Mouse (Mus musculus) CH12.LX (cell line): ENCODE measurements around the gene Vtn. TPM values are rescaled to one million over a fixed set of nuclear protein-coding genes. Genes with fewer than 3 reads are reported as not detected.

Experiments
- DNase-seq: peaks from one replicate; pipeline ENCODE4 v3.0.0-alpha.2; 2013; ENCODE audit errors: extremely low read depth
- H3K27ac ChIP-seq: 2 replicates; pipeline ENCODE4 v1.5.1; 2012; ENCODE audit warnings: low read depth, mild to moderate bottlenecking, control low read depth, moderate library complexity; ENCODE audit not compliant: insufficient read depth
- H3K27me3 ChIP-seq: replicated peaks from 2 replicates; pipeline ENCODE3; 2012; ENCODE audit warnings: inconsistent platforms
- H3K36me3 ChIP-seq, 2 experiments: replicated peaks in 1 of 2; 2 replicates each; pipeline versions ENCODE3 to v1.6.1; 2012; ENCODE audit warnings: inconsistent platforms in 1 of 2, low read length in 1 of 2, mild to moderate bottlenecking in 1 of 2, mixed read lengths in 1 of 2, moderate library complexity in 1 of 2; ENCODE audit not compliant: control insufficient read depth in 1 of 2, insufficient read depth in 1 of 2
- H3K4me1 ChIP-seq, 2 experiments: 2 replicates each; pipeline ENCODE4 v1.6.1; 2012; ENCODE audit warnings: inconsistent platforms in 1 of 2, moderate library complexity in 1 of 2; ENCODE audit not compliant: insufficient read depth in 2 of 2, control insufficient read depth in 1 of 2
- H3K4me2 ChIP-seq: 2 replicates; pipeline ENCODE4 v1.6.1; 2012; ENCODE audit warnings: low read depth, mild to moderate bottlenecking, control low read depth; ENCODE audit not compliant: poor library complexity, insufficient read depth, severe bottlenecking
- H3K4me3 ChIP-seq, 3 experiments: fragments of 150-350 bp in 1 of 3; sonication (generic) in 1 of 3; replicated peaks in 1 of 3; 2 replicates each; pipeline versions ENCODE3 to v1.5.1; 2011 to 2012; ENCODE audit warnings: low read depth in 2 of 3, low read length in 2 of 3, mild to moderate bottlenecking in 2 of 3, moderate library complexity in 2 of 3, control low read depth in 1 of 3, improper control_type of control experiment in 1 of 3, inconsistent platforms in 1 of 3, mixed read lengths in 1 of 3; ENCODE audit not compliant: poor library complexity in 1 of 3
- H3K79me2 ChIP-seq: replicated peaks from 2 replicates; pipeline ENCODE4 v1.6.1; 2012; ENCODE audit warnings: mild to moderate bottlenecking, moderate library complexity; ENCODE audit not compliant: control insufficient read depth, poor library complexity, insufficient read depth, severe bottlenecking; ENCODE audit errors: extremely low read depth
- H3K9ac ChIP-seq: 2 replicates; pipeline ENCODE4 v1.6.1; 2012; ENCODE audit warnings: low read depth, mild to moderate bottlenecking, control low read depth, moderate library complexity; ENCODE audit not compliant: insufficient read depth
- H3K9me3 ChIP-seq: replicated peaks from 2 replicates; pipeline ENCODE3; 2012; ENCODE audit warnings: low read length, inconsistent platforms, mixed read lengths
- BHLHE40 ChIP-seq: IDR thresholded peaks from 2 replicates; pipeline ENCODE4 v1.6.1; 2011; ENCODE audit warnings: mild to moderate bottlenecking, low read depth, low read length, improper control_type of control experiment
- CTCF ChIP-seq, 2 experiments: IDR thresholded peaks in 1 of 2; conservative IDR thresholded peaks in 1 of 2; 2 replicates each; pipeline ENCODE4 v1.5.1; 2011 to 2012; ENCODE audit warnings: low read depth in 2 of 2, low read length in 2 of 2, improper control_type of control experiment in 1 of 2, inconsistent platforms in 1 of 2, mild to moderate bottlenecking in 1 of 2, moderate library complexity in 1 of 2
- E2F4 ChIP-seq: IDR thresholded peaks from 2 replicates; pipeline ENCODE4 v1.6.1; 2011; ENCODE audit warnings: low read depth, low read length, improper control_type of control experiment; ENCODE audit not compliant: insufficient replicate concordance
- ELF1 ChIP-seq: IDR thresholded peaks from 2 replicates; pipeline ENCODE4 v1.6.1; 2014; ENCODE audit warnings: low read depth, mild to moderate bottlenecking, inconsistent platforms, low read length, improper control_type of control experiment
- ETS1 ChIP-seq: conservative IDR thresholded peaks from 2 replicates; pipeline ENCODE4 v1.6.1; 2012; ENCODE audit warnings: low read depth, mild to moderate bottlenecking, inconsistent platforms, low read length, improper control_type of control experiment, moderate library complexity
- GABPA ChIP-seq: IDR thresholded peaks from 2 replicates; pipeline ENCODE4 v1.6.1; 2012; ENCODE audit warnings: low read depth, low read length, improper control_type of control experiment, inconsistent platforms; ENCODE audit not compliant: insufficient replicate concordance
- MAZ ChIP-seq: IDR thresholded peaks from 2 replicates; pipeline ENCODE4 v1.6.1; 2012; ENCODE audit warnings: low read depth, mild to moderate bottlenecking, inconsistent platforms, low read length, improper control_type of control experiment, moderate library complexity
- MEF2A ChIP-seq: IDR thresholded peaks from 2 replicates; pipeline ENCODE4 v1.6.1; 2014; ENCODE audit warnings: low read depth, mild to moderate bottlenecking, inconsistent platforms, low read length, improper control_type of control experiment, borderline replicate concordance
- MXI1 ChIP-seq: IDR thresholded peaks from 2 replicates; pipeline ENCODE4 v1.6.1; 2011; ENCODE audit warnings: mild to moderate bottlenecking, low read depth, low read length, improper control_type of control experiment
- NELFE ChIP-seq: IDR thresholded peaks from 2 replicates; pipeline ENCODE4 v1.6.1; 2011; ENCODE audit warnings: low read depth, low read length, improper control_type of control experiment
- PAX5 ChIP-seq: IDR thresholded peaks from 2 replicates; pipeline ENCODE4 v1.6.1; 2012; ENCODE audit warnings: low read length, inconsistent platforms, mixed read lengths
- POLR2A ChIP-seq: IDR thresholded peaks from 2 replicates; pipeline ENCODE4 v1.6.1; 2011; ENCODE audit warnings: low read depth, mild to moderate bottlenecking, improper control_type of control experiment, low read length
- RAD21 ChIP-seq: IDR thresholded peaks from 2 replicates; pipeline ENCODE4 v1.6.1; 2011; ENCODE audit warnings: low read depth, mild to moderate bottlenecking, low read length, improper control_type of control experiment, moderate library complexity
- RCOR1 ChIP-seq: conservative IDR thresholded peaks from 2 replicates; pipeline ENCODE4 v1.6.1; 2012; ENCODE audit warnings: low read depth, mild to moderate bottlenecking, inconsistent platforms, low read length, improper control_type of control experiment
- SIN3A ChIP-seq: IDR thresholded peaks from 2 replicates; pipeline ENCODE4 v1.6.1; 2012; ENCODE audit warnings: low read length, improper control_type of control experiment, inconsistent platforms
- SMC3 ChIP-seq: IDR thresholded peaks from 2 replicates; pipeline ENCODE4 v1.6.1; 2011; ENCODE audit warnings: low read depth, low read length, improper control_type of control experiment
- TCF12 ChIP-seq: IDR thresholded peaks from 2 replicates; pipeline ENCODE4 v1.6.1; 2014; ENCODE audit warnings: low read depth, mild to moderate bottlenecking, inconsistent platforms, low read length, improper control_type of control experiment
- UBTF ChIP-seq: IDR thresholded peaks from 2 replicates; pipeline ENCODE4 v1.6.1; 2012; ENCODE audit warnings: low read depth, mild to moderate bottlenecking, inconsistent platforms, low read length, improper control_type of control experiment, moderate library complexity
- USF1 ChIP-seq: IDR thresholded peaks from 2 replicates; pipeline ENCODE4 v1.6.1; 2014; ENCODE audit warnings: low read depth, mild to moderate bottlenecking, inconsistent platforms, low read length, improper control_type of control experiment
- USF2 ChIP-seq: conservative IDR thresholded peaks from 2 replicates; pipeline ENCODE4 v1.6.1; 2011; ENCODE audit warnings: low read depth, low read length, improper control_type of control experiment
- ZKSCAN1 ChIP-seq: IDR thresholded peaks from 2 replicates; pipeline ENCODE4 v1.6.1; 2012; ENCODE audit warnings: low read depth, inconsistent platforms, low read length, improper control_type of control experiment, borderline replicate concordance
- ZMIZ1 ChIP-seq: IDR thresholded peaks from 2 replicates; pipeline ENCODE4 v1.6.1; 2012; ENCODE audit warnings: low read depth, mild to moderate bottlenecking, inconsistent platforms, low read length, improper control_type of control experiment
- ZNF384 ChIP-seq: IDR thresholded peaks from 2 replicates; pipeline ENCODE4 v1.6.1; 2012; ENCODE audit warnings: low read depth, low read length, improper control_type of control experiment, inconsistent platforms
- dilution Hi-C: fragments of 300-500 bp; cut with MboI; formaldehyde crosslinking; loops from 2 replicates; pipeline ENCODE4 v1.14.3; 2020; ENCODE audit warnings: low sequenced_read_pairs; ENCODE audit not compliant: extremely low pct_unique_long_range_greater_than_20kb, extremely low pct_ligation_motif_present
- in situ Hi-C: fragments of 300-500 bp; cut with MboI; formaldehyde crosslinking; loops from 3 replicates; pipeline ENCODE4 v1.14.3; 2019; ENCODE audit warnings: low sequenced_read_pairs, low pct_ligation_motif_present, low pct_unique_long_range_greater_than_20kb, mixed read lengths
- polyA plus RNA-seq: library from polyadenylated mRNA; unstranded; fragments of >175 nt; gene quantifications from 2 replicates; pipeline ENCODE4 v1.2.1, GENCODE M21; 2012; ENCODE audit warnings: low read depth; ENCODE audit not compliant: insufficient read length
- total RNA-seq, 2 experiments: library from RNA; depleted of rRNA; stranded (reverse); fragments of 300-350 nt in 1 of 2; fragments of >200 nt in 1 of 2; gene quantifications; 2 replicates each; pipeline ENCODE4 v1.2.3; 2012 to 2014

Gene Vtn
- total and polyA plus RNA-seq, 3 experiments, result not detected

- in situ Hi-C loops, result loop anchor here (5.0 kb wide), 1 partner anchor 35 kb away; the partner anchor contains the start of genes Sarm1 and Vtn
- Histone ChIP-seq H3K79me2 (no peaks in the 10 kb centered on the region), H3K9me3 (peaks cover 8% of the 10 kb centered on the region), H3K4me3 (no peak overlapping the region), H3K36me3 (no peaks in the 10 kb centered on the region), H3K4me2 (no peak overlapping the region), H3K9ac (no peak overlapping the region), H3K27ac (no peak overlapping the region), H3K27me3 (peaks cover 8% of the 10 kb centered on the region), H3K4me1 (peaks cover 9 to 14% of the 10 kb centered on the region in 2 experiments)
- TF ChIP-seq SMC3 (no peak), BHLHE40 (no peak), ZMIZ1 (no peak), MAZ (no peak), RAD21 (no peak), NELFE (no peak), MEF2A (no peak), RCOR1 (no peak), ZNF384 (no peak), ELF1 (no peak), USF2 (no peak), UBTF (no peak), ZKSCAN1 (no peak), SIN3A (no peak), ETS1 (no peak), E2F4 (no peak), MXI1 (no peak), TCF12 (no peak), PAX5 (no peak)
- no peak for DNase-seq
- dilution Hi-C loops, result no loop called here
Measured at GRCm38 (mm10) chr11:78462669-78463068, 36.2 kb upstream of the Vtn start.

- no peak for TF ChIP-seq POLR2A
- no peak for TF ChIP-seq GABPA
- no peak for TF ChIP-seq CTCF (conservative IDR thresholded peaks at IDR 0.05 in 1 of 2, IDR thresholded peaks at IDR 0.05 in 1 of 2; ENCODE audit: low read depth in 2 of 2, low read length in 2 of 2)
- no peak for TF ChIP-seq USF1
- TF ChIP-seq RCOR1, result no peak
- no peak for TF ChIP-seq RAD21
- Histone ChIP-seq H3K27me3 (peaks cover 6% of the 10 kb centered on the region), H3K9ac (no peak overlapping the region), H3K27ac (no peak overlapping the region), H3K4me2 (no peak overlapping the region), H3K79me2 (no peaks in the 10 kb centered on the region), H3K9me3 (peaks cover 8% of the 10 kb centered on the region), H3K36me3 (no peaks in the 10 kb centered on the region), H3K4me1 (peaks cover 9 to 14% of the 10 kb centered on the region in 2 experiments), H3K4me3 (no peak overlapping the region)
- in situ Hi-C loops, result loop anchor here (5.0 kb wide), 1 partner anchor 34 kb away; the partner anchor contains the start of genes Sarm1 and Vtn
- dilution Hi-C loops, result no loop called here
- no peak for DNase-seq
Measured at GRCm38 (mm10) chr11:78463286-78464036, 35.4 kb upstream of the Vtn start.
